Mouse (Mus musculus) naive thymus-derived CD4-positive, alpha-beta T cell, adult 5 months (primary cell): ENCODE measurements around the gene Ruvbl1. TPM values are rescaled to one million over a fixed set of nuclear protein-coding genes. Genes with fewer than 3 reads are reported as not detected.

Experiments used
- polyA plus RNA-seq: library from polyadenylated mRNA; unstranded; fragments of 100-300 nt; shearing (Covaris generic); gene quantifications from one replicate; pipeline ENCODE4 v1.2.1, GENCODE M21; 2017

Ruvbl1 gene
- polyA plus RNA-seq = 52.3 TPM

DNA sequence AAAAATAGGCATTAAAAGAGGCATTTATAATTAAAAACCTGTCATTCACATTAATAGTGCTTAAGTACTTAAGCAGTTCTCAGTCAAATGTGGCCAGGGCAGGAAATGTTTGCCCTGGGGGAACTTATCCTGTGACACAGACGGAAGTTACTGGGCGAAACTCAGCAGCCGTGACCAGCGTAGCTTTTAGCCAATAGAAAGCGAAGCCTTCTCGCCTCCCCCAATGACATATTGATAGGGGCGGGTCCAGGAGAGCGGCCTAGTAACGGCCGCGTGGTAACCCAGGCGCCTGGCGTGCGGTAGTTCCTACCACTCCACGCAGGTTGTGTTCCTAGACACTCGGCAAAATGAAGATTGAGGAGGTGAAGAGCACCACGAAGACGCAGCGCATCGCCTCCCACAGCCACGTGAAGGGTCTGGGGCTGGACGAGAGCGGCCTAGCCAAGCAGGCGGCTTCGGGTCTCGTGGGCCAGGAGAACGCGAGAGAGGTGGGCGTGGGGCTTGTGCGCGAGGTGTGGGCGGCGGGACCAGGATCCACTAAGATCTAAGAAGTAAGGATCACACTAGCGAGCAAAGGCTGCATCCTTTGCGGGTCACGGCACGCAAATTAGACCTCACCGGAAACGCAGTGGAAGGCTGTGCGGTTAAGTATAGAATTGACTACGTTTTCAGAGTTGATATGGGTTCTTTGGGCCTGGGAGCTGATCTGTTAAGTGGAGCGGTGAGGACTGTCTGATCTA lies at the start of gene Ruvbl1:
Gene Ruvbl1, plus strand, starts transcription at position 229 of the 740 bp plus-strand sequence.

DNA sequence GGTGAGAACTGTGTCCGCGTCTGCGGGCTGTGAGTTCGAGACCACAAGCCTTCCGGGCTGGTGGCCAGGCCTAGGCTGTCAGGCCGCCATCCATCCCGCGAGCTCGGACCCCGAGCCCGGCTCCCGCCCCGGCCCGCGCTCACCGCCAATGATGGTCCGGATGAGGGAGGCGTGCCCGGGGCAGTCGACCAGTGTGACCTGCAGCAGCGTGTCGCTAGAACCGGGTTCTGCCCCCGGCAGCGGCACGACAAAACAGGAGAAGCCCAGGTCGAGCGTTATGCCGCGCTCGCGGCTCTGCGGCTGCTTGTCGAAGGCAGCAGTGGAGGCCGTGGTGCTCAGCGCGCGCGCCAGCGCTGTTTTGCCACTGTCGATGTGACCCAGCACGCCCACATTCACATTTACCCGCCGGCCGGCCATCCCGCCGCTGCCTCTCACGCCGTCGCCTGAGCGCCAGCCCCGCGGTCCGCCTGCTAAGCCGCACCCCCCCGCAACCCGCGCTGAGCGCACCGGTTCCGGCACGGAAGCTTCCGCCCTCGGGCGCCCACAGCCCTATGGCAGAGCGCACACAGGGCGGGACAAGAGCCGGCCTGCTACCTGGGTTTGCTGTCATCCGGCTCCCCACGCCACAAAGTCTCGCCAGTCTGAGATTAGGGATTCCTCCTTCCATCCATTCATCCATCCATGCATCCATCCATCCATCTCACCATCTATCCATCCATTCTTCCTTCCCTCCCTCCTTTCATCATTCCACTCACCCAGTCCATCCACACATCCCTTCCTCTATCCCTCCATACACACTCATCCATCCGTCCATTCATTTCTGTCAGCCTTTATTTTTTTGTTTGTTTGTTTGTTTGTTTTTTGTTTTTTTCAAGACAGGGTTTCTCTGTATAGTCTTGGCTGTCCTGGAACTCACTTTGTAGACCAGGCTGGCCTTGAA lies 18.9 kb upstream of the Ruvbl1 start, which contains the start of gene Eefsec:
Gene Eefsec, minus strand, starts transcription at position 477 of the 940 bp plus-strand sequence.

GRCm38 (mm10) chr6:88518404-88519263 lies 53.4 kb downstream of the Ruvbl1 start, which contains the start of gene Sec61a1:
TSS of gene Sec61a1 (minus strand) at chr6:88518905.

Other genes with a start within 250 kb of the Ruvbl1 start
- gene Dnajb8, start 243.1 kb upstream of the Ruvbl1 start, polyA plus RNA-seq = not detected
- gene Eefsec, start 18.9 kb upstream of the Ruvbl1 start, polyA plus RNA-seq = 66.2 TPM
- gene Sec61a1, start 53.5 kb downstream of the Ruvbl1 start, polyA plus RNA-seq = 209 TPM
- gene Kbtbd12, start 172.5 kb downstream of the Ruvbl1 start, polyA plus RNA-seq = not detected